Mouse (Mus musculus) liver, adult 2 months (tissue): Measurements from ENCODE around the gene Znrf3. TPM values are rescaled to one million over a fixed set of nuclear protein-coding genes. Genes with fewer than 3 reads are reported as not detected.
A peak's percentile ranks its signal among the peaks of the same experiment; 100 is the strongest.

ENCODE experiments used
- DNase-seq: peaks from one replicate; pipeline ENCODE4 v3.0.0-alpha.2; 2011; ENCODE audit warnings: low read depth, low spot score; ENCODE audit errors: extremely low read depth
- H3K27ac ChIP-seq: fragments of 200-500 bp; replicated peaks from 2 replicates; pipeline ENCODE4 v1.5.1; 2012; ENCODE audit warnings: low read depth, mild to moderate bottlenecking, control low read depth, inconsistent platforms, low read length; ENCODE audit not compliant: insufficient read depth
- H3K27me3 ChIP-seq: fragments of 200-500 bp; 2 replicates; pipeline ENCODE4 v1.6.1; 2012; ENCODE audit warnings: mild to moderate bottlenecking, moderate library complexity, low read length, inconsistent platforms; ENCODE audit not compliant: control insufficient read depth, insufficient read depth
- H3K36me3 ChIP-seq: fragments of 200-500 bp; 2 replicates; pipeline ENCODE4 v1.6.1; 2012; ENCODE audit warnings: low read length, inconsistent platforms; ENCODE audit not compliant: control insufficient read depth, insufficient read depth
- H3K4me1 ChIP-seq: fragments of 200-500 bp; 2 replicates; pipeline ENCODE4 v1.6.1; 2011; ENCODE audit warnings: low read length; ENCODE audit not compliant: control insufficient read depth, insufficient read depth
- H3K4me3 ChIP-seq: fragments of 200-500 bp; 2 replicates; pipeline ENCODE4 v1.5.1; 2011; ENCODE audit warnings: low read depth, mild to moderate bottlenecking, control low read depth, low read length, moderate library complexity; ENCODE audit not compliant: insufficient read depth
- H3K79me2 ChIP-seq: fragments of 200-500 bp; 2 replicates; pipeline ENCODE4 v1.6.1; 2012; ENCODE audit warnings: inconsistent platforms, mild to moderate bottlenecking, low read length, moderate library complexity; ENCODE audit not compliant: control insufficient read depth, insufficient read depth
- H3K9ac ChIP-seq: fragments of 200-500 bp; 2 replicates; pipeline ENCODE4 v1.6.1; 2012; ENCODE audit warnings: low read depth, mild to moderate bottlenecking, control low read depth, inconsistent platforms, low read length
- CTCF ChIP-seq: fragments of 200-500 bp; IDR thresholded peaks from 2 replicates; pipeline ENCODE4 v1.5.1; 2011; ENCODE audit warnings: low read depth, low read length, control low read depth
- POLR2A ChIP-seq: fragments of 200-500 bp; IDR thresholded peaks from 2 replicates; pipeline ENCODE4 v1.6.1; 2011; ENCODE audit warnings: low read length, control low read depth; ENCODE audit not compliant: insufficient read depth; ENCODE audit errors: extremely low read depth
- WGBS: fragments of 180-500 bp; shearing (Covaris S2); methylation state at CpG from one replicate; pipeline ENCODE4 v1.1.7; 2018; 5-methylcytosine and 5-hydroxymethylcytosine counted together
- polyA plus RNA-seq: library from polyadenylated mRNA; depleted of rRNA; stranded (reverse); fragments of >200 nt; gene quantifications from 2 replicates; pipeline ENCODE4 v1.2.3, GENCODE M21; 2012
- total RNA-seq: library from RNA; depleted of rRNA; stranded (reverse); fragments of >200 nt; gene quantifications from 2 replicates; pipeline ENCODE4 v1.2.3, GENCODE M21; 2014

The Znrf3 gene
- total and polyA plus RNA-seq, 2 experiments = 4.5 to 4.6 TPM

DNA sequence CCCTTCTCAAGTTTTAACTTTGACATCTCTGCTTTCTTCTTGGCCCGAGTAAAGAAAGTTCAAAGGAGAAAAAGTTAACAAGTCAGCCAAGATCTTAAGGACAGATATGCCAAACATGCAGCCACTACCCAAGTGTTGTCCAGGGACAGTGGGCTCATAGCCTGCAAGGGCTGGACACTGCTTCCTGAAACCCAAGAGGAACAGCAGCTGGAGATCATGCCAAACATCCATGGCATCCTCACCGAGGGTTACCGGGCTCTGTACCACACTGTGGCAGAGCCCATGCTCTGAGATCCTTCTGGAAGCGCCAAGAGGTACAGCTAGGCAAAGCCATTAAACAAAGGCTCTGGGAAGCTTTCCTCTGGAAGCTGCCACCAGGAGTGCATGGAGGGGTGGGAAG lies 169.4 kb downstream of the Znrf3 start:
- 84% methylated on average over 4 of the region's 4 CpGs for WGBS
- no peak overlapping the region for H3K4me3 ChIP-seq
- H3K4me1 ChIP-seq = no peaks in the 10 kb centered on the region
- TF ChIP-seq POLR2A (no peak), CTCF (no peak)
- no peaks in the 10 kb centered on the region for H3K36me3 ChIP-seq
- no peak for DNase-seq
- no peak overlapping the region for H3K9ac ChIP-seq
- no peaks in the 10 kb centered on the region for H3K27me3 ChIP-seq
- no peak overlapping the region for H3K27ac ChIP-seq
- H3K79me2 ChIP-seq = no peaks in the 10 kb centered on the region

DNA sequence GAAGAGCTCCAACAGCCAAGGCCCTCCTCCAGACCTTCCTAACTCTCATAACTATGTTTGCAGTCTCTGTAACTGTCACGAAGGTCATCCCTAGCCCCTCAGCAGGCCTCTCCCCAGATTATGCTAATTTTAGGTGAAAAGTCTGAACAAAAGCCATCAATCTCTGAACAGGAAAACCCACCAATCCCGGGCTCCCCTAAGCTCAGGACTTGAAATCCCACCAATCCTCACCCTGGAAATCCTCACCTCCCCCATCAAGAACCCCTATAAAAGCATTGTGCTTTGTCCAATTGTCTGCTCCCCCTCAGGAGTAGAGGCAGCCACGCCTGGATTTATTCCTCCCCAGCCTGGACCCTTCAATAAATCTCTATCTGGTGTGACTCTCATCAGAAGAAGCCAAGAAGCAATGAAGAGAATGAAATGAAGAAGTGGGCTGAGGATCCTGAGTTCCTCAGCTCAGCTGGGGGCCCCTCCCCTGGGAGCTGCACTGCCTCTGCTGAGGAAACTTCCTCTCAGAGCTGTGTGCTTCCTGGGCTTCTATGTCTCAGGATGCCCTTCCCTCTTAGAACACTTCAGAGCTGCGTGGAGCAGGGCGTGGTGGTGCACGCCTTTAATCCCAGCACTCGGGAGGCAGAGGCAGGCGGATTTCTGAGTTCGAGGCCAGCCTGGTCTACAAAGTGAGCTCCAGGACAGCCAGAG lies 172.0 kb downstream of the Znrf3 start:
- DNase-seq = no peak
- Histone ChIP-seq H3K9ac (no peak overlapping the region), H3K27me3 (no peaks in the 10 kb centered on the region), H3K79me2 (no peaks in the 10 kb centered on the region), H3K36me3 (no peaks in the 10 kb centered on the region), H3K27ac (no peak overlapping the region), H3K4me1 (no peaks in the 10 kb centered on the region), H3K4me3 (no peak overlapping the region)
- 82% methylated on average over 9 of the region's 9 CpGs for WGBS
- TF ChIP-seq POLR2A = no peak
- no peak for TF ChIP-seq CTCF

DNA sequence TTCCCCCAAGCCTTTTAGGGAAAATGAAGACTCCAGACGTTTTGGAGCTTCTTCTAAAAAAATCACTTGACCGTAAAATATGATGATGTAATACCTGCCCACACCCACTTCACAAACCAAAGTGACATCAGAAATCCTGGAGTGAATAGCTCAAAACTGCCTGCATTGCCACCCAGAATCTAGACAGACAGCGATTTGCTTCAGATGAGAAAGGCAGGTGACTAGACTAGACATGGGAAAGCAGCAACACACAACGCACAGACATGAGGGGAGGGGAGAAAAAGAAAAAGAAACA lies 172.6 kb downstream of the Znrf3 start:
- H3K27me3 ChIP-seq = no peaks in the 10 kb centered on the region
- H3K27ac ChIP-seq = no peak overlapping the region
- H3K4me3 ChIP-seq = no peak overlapping the region
- no peaks in the 10 kb centered on the region for H3K4me1 ChIP-seq
- no peaks in the 10 kb centered on the region for H3K79me2 ChIP-seq
- DNase-seq = no peak
- no peak overlapping the region for H3K9ac ChIP-seq
- no peak for TF ChIP-seq CTCF
- H3K36me3 ChIP-seq = no peaks in the 10 kb centered on the region
- 72% methylated on average over 4 of the region's 4 CpGs for WGBS

DNA sequence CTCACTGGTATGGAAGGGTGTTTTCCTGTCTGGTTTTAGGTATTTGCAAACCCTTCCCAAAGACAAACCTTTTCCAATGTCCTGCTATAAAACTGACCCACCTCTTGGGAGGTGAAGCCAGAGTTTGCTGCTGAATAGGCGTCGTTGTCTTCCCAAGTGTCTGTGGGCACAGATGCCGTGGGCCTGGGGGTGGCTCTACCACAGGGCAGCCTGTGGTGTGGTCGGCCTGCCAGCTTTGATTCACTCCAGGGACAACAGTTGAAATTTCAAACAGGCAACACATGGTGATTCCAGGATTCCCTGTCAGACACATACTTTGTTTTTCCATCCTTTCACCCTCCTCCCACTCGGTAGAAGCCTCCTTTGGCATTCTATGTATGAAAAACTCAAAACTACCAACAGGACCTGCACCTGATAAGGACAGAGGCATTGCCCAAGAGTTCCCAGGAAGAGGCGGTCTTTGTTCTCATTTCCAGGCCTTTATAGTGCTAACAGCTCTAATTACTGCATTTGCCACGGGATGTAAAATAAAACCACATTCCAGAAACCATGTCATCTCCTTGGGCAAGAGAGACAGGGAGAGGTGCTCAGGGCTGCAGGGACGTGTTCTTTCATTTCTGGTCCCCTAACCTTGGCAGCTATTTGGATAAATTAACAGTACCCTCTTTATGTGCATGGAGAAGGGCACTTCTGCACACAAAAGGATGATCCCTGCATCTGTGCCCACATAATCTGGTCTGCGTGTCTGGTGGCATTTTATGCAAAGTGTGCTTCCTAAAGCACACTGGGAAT lies 173.2 kb downstream of the Znrf3 start:
- Histone ChIP-seq H3K36me3 (no peaks in the 10 kb centered on the region), H3K4me3 (no peak overlapping the region), H3K4me1 (no peaks in the 10 kb centered on the region), H3K9ac (no peak overlapping the region), H3K27ac (no peak overlapping the region), H3K27me3 (no peaks in the 10 kb centered on the region), H3K79me2 (no peaks in the 10 kb centered on the region)
- no peak for TF ChIP-seq CTCF
- no peak for TF ChIP-seq POLR2A
- 75% methylated on average over 9 of the region's 9 CpGs for WGBS
- no peak for DNase-seq

DNA sequence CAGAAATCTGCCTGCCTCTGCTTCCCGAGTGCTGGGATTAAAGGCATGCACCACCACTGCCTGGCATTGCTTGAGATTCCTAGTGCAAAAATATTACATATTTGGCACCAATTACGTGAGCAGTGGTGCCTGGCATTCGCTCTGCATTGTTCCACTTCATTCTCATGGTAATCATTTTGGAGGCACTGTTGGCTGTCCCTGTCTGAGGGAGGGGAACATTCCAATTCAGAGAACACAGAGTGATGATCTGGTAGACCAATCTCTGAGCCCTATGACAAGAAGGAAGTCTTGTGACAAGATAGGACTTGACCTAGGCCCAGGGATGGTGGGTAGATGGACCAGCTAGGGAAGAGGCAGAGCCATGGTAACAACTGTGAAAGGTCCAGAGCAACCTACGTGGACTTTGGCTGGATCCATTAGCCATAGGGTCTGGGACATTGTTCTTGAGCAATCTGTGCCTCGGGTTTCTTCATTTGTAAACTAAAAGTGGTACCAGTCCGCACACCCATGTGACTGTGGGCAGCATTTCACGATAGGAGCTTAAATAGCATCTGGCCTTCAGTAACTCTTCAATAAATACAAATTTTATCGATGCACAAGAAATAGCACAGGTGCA lies 174.7 kb downstream of the Znrf3 start:
- Histone ChIP-seq H3K9ac (no peak overlapping the region), H3K27ac (no peak overlapping the region), H3K4me3 (no peak overlapping the region), H3K27me3 (no peaks in the 10 kb centered on the region), H3K79me2 (no peaks in the 10 kb centered on the region), H3K36me3 (no peaks in the 10 kb centered on the region), H3K4me1 (no peaks in the 10 kb centered on the region)
- TF ChIP-seq CTCF = no peak
- no peak for TF ChIP-seq POLR2A
- 47% methylated on average over 8 of the region's 8 CpGs for WGBS
- DNase-seq = peak; percentile 73

DNA sequence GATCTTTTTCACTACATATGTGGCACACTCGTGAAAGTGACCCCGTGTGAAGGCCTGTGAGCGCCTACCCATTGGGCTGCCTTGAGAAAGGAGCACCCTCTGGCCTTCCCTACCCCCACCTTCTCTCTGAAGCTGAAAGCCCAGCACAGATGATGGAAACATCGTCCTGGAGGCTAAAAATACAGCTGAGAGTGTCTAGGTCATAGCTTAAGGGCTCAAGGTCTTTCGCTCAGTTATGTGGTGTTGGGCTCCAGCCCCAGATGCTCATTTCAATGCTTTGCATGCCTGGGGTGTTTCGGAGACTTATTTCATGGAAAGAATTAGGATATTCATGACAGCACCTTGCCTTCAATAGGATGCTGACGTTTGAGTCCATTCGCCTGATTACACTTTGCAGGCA lies 178.9 kb downstream of the Znrf3 start:
- 82% methylated on average over 8 of the region's 8 CpGs for WGBS
- Histone ChIP-seq H3K36me3 (no peaks in the 10 kb centered on the region), H3K4me3 (no peak overlapping the region), H3K27ac (no peak overlapping the region), H3K9ac (no peak overlapping the region), H3K79me2 (no peaks in the 10 kb centered on the region), H3K27me3 (no peaks in the 10 kb centered on the region), H3K4me1 (no peaks in the 10 kb centered on the region)
- TF ChIP-seq CTCF = no peak
- DNase-seq = no peak
